Mouse (Mus musculus) midbrain, embryonic 16.5 days (tissue): ENCODE results near the gene Pcca. TPM values are rescaled to one million over a fixed set of nuclear protein-coding genes. Genes with fewer than 3 reads are reported as not detected.

Experiments
- ATAC-seq: fragments of 200-750 bp; cut with Nextera tagmentation; 2 replicates; pipeline ENCODE4 v1.8.0; 2017; ENCODE audit warnings: moderate TSS enrichment
- H3K27ac ChIP-seq: fragments of 300-500 bp; sonication (generic); 2 replicates; pipeline ENCODE4 v1.5.1; 2014; ENCODE audit warnings: mild to moderate bottlenecking, low read length, mixed read lengths
- H3K27me3 ChIP-seq: fragments of 300-500 bp; sonication (generic); 2 replicates; pipeline ENCODE4 v1.6.1; 2014; ENCODE audit warnings: low read depth, low read length, mixed read lengths; ENCODE audit not compliant: control insufficient read depth, insufficient read depth
- H3K36me3 ChIP-seq: fragments of 300-500 bp; sonication (generic); 2 replicates; pipeline ENCODE4 v1.6.1; 2014; ENCODE audit warnings: mild to moderate bottlenecking, low read length, moderate library complexity, mixed read lengths; ENCODE audit not compliant: control insufficient read depth, insufficient read depth
- H3K4me1 ChIP-seq: fragments of 300-500 bp; sonication (generic); 2 replicates; pipeline ENCODE4 v1.6.1; 2014; ENCODE audit warnings: mild to moderate bottlenecking, low read length, mixed read lengths; ENCODE audit not compliant: control insufficient read depth, insufficient read depth
- H3K4me2 ChIP-seq: fragments of 300-500 bp; sonication (generic); 2 replicates; pipeline ENCODE4 v1.6.1; 2014; ENCODE audit warnings: mild to moderate bottlenecking, low read length, mixed read lengths
- H3K4me3 ChIP-seq: fragments of 300-500 bp; sonication (generic); 2 replicates; pipeline ENCODE4 v1.5.1; 2014; ENCODE audit warnings: low read depth, mild to moderate bottlenecking, low read length, moderate library complexity, mixed read lengths
- H3K9ac ChIP-seq: fragments of 300-500 bp; sonication (generic); 2 replicates; pipeline ENCODE4 v1.6.1; 2014; ENCODE audit warnings: low read depth, low read length, mixed read lengths
- H3K9me3 ChIP-seq: fragments of 300-500 bp; sonication (generic); replicated peaks from 2 replicates; pipeline ENCODE4 v1.6.1; 2014; ENCODE audit warnings: mild to moderate bottlenecking, low read length, mixed read lengths; ENCODE audit not compliant: control insufficient read depth, poor library complexity, severe bottlenecking
- WGBS: fragments of 180-500 bp; shearing (Covaris S2); extraction: QIAGEN DNeasy Blood & Tissue Kit; methylation state at CpG from one replicate; pipeline ENCODE4 v1.1.7; 2014; 5-methylcytosine and 5-hydroxymethylcytosine counted together
- polyA plus RNA-seq: library from polyadenylated mRNA; unstranded; fragments of >200 nt; fragmentation: Nextera tagmentation; extraction: Ambion mirVana; gene quantifications from 2 replicates; pipeline ENCODE4 v1.2.1, GENCODE M21; 2015

Pcca gene
- polyA plus RNA-seq, 1 experiment from 2014 or later: 25.9 TPM

GRCm38 (mm10) chr14:122875636-122876035 lies 341.5 kb downstream of the Pcca start:
- H3K4me1 ChIP-seq: peaks cover 16% of the 10 kb centered on the region
- peak; percentile 61 for ATAC-seq
- H3K9ac ChIP-seq: peak overlapping the region; percentile 50; the same call in 1 of the 2 replicates
- no peaks in the 10 kb centered on the region for H3K27me3 ChIP-seq
- WGBS: 30% methylated on average over 6 of the region's 6 CpGs
- H3K9me3 ChIP-seq: no peaks in the 10 kb centered on the region
- H3K36me3 ChIP-seq: no peaks in the 10 kb centered on the region
- H3K27ac ChIP-seq: peak overlapping the region; percentile 75
- no peak overlapping the region for H3K4me3 ChIP-seq
- H3K4me2 ChIP-seq: no peak overlapping the region

GRCm38 (mm10) chr14:122876163-122876562 lies 342.0 kb downstream of the Pcca start:
- no peaks in the 10 kb centered on the region for H3K36me3 ChIP-seq
- H3K4me2 ChIP-seq: no peak overlapping the region
- H3K4me1 ChIP-seq: peaks cover 16% of the 10 kb centered on the region
- peak; percentile 97 for ATAC-seq
- WGBS: 0% methylated on average over 6 of the region's 6 CpGs
- H3K9me3 ChIP-seq: no peaks in the 10 kb centered on the region
- no peak overlapping the region for H3K9ac ChIP-seq
- H3K27me3 ChIP-seq: no peaks in the 10 kb centered on the region
- peak overlapping the region; percentile 75 for H3K27ac ChIP-seq
- H3K4me3 ChIP-seq: no peak overlapping the region

- H3K36me3 ChIP-seq: no peaks in the 10 kb centered on the region
- H3K4me3 ChIP-seq: no peak overlapping the region
- WGBS: 59% methylated on average over 7 of the region's 7 CpGs
- no peak overlapping the region for H3K27ac ChIP-seq
- H3K9me3 ChIP-seq: no peaks in the 10 kb centered on the region
- ATAC-seq: 0 out of 2 replicates have a peak, but pooled peaks have one; percentile 19
- H3K27me3 ChIP-seq: no peaks in the 10 kb centered on the region
- H3K9ac ChIP-seq: peak overlapping the region; percentile 30; the same call in 1 of the 2 replicates
- H3K4me2 ChIP-seq: no peak overlapping the region
- H3K4me1 ChIP-seq: peaks cover 15% of the 10 kb centered on the region
Measured at GRCm38 (mm10) chr14:122876723-122877122, 342.6 kb downstream of the Pcca start.

GRCm38 (mm10) chr14:122877787-122878186 lies 343.7 kb downstream of the Pcca start:
- H3K4me1 ChIP-seq: peaks cover 16% of the 10 kb centered on the region
- H3K27me3 ChIP-seq: no peaks in the 10 kb centered on the region
- H3K9me3 ChIP-seq: no peaks in the 10 kb centered on the region
- 88% methylated on average over 3 of the region's 3 CpGs for WGBS
- ATAC-seq: no peak
- H3K4me2 ChIP-seq: no peak overlapping the region
- H3K27ac ChIP-seq: no peak overlapping the region; the same call in 1 of the 2 replicates
- H3K36me3 ChIP-seq: no peaks in the 10 kb centered on the region
- H3K9ac ChIP-seq: no peak overlapping the region
- H3K4me3 ChIP-seq: no peak overlapping the region

- Histone ChIP-seq H3K27me3 (no peaks in the 10 kb centered on the region), H3K36me3 (no peaks in the 10 kb centered on the region), H3K27ac (no peak overlapping the region), H3K4me3 (no peak overlapping the region), H3K4me1 (peaks cover 23% of the 10 kb centered on the region), H3K9ac (no peak overlapping the region), H3K4me2 (no peak overlapping the region), H3K9me3 (no peaks in the 10 kb centered on the region)
- WGBS: 79% methylated on average over 7 of the region's 7 CpGs
- ATAC-seq: no peak
Measured at GRCm38 (mm10) chr14:122880291-122880690, 346.2 kb downstream of the Pcca start.

GRCm38 (mm10) chr14:122881699-122882098 lies 347.6 kb downstream of the Pcca start:
- 0 out of 2 replicates have a peak overlapping the region, but pooled peaks have one; percentile 30 for H3K9ac ChIP-seq
- WGBS: 58% methylated on average over 2 of the region's 2 CpGs
- peak overlapping the region; percentile 28; the same call in 1 of the 2 replicates for H3K27ac ChIP-seq
- no peak overlapping the region for H3K4me2 ChIP-seq
- H3K4me1 ChIP-seq: peaks cover 16% of the 10 kb centered on the region
- no peak overlapping the region for H3K4me3 ChIP-seq
- no peaks in the 10 kb centered on the region for H3K36me3 ChIP-seq
- no peaks in the 10 kb centered on the region for H3K9me3 ChIP-seq
- no peaks in the 10 kb centered on the region for H3K27me3 ChIP-seq
- ATAC-seq: no peak

- H3K27me3 ChIP-seq: no peaks in the 10 kb centered on the region
- H3K9ac ChIP-seq: peak overlapping the region; percentile 7; the same call in 1 of the 2 replicates
- no peak overlapping the region for H3K4me3 ChIP-seq
- 30% methylated on average over 9 of the region's 9 CpGs for WGBS
- no peak overlapping the region for H3K4me2 ChIP-seq
- H3K36me3 ChIP-seq: no peaks in the 10 kb centered on the region
- no peak for ATAC-seq
- peak overlapping the region; percentile 7; the same call in 1 of the 2 replicates for H3K27ac ChIP-seq
- no peaks in the 10 kb centered on the region for H3K9me3 ChIP-seq
- H3K4me1 ChIP-seq: peaks cover 16% of the 10 kb centered on the region
Measured at GRCm38 (mm10) chr14:122882201-122882639, 348.1 kb downstream of the Pcca start.

GRCm38 (mm10) chr14:122882795-122883409 lies 348.8 kb downstream of the Pcca start:
- WGBS: 49% methylated on average over 7 of the region's 7 CpGs
- Histone ChIP-seq H3K36me3 (no peaks in the 10 kb centered on the region), H3K9me3 (no peaks in the 10 kb centered on the region), H3K27me3 (no peaks in the 10 kb centered on the region), H3K4me3 (no peak overlapping the region), H3K9ac (no peak overlapping the region), H3K27ac (peak overlapping the region; percentile 7; the same call in 1 of the 2 replicates), H3K4me1 (peaks cover 16% of the 10 kb centered on the region), H3K4me2 (no peak overlapping the region)
- ATAC-seq: peak; percentile 46

GRCm38 (mm10) chr14:122883410-122883806 lies 349.3 kb downstream of the Pcca start:
- Histone ChIP-seq H3K4me3 (no peak overlapping the region), H3K27me3 (no peaks in the 10 kb centered on the region), H3K4me2 (no peak overlapping the region), H3K9me3 (no peaks in the 10 kb centered on the region), H3K4me1 (peaks cover 16% of the 10 kb centered on the region), H3K36me3 (no peaks in the 10 kb centered on the region), H3K9ac (no peak overlapping the region), H3K27ac (no peak overlapping the region; the same call in 1 of the 2 replicates)
- 43% methylated on average over 4 of the region's 4 CpGs for WGBS
- ATAC-seq: peak; percentile 51
